Mouse (Mus musculus) lung, postnatal 0 days (tissue): ENCODE results near the gene Mrpl23. TPM values are rescaled to one million over a fixed set of nuclear protein-coding genes. Genes with fewer than 3 reads are reported as not detected.

Experiments
- ATAC-seq: fragments of 200-750 bp; cut with Nextera tagmentation; 2 replicates; pipeline ENCODE4 v1.8.0; 2017; ENCODE audit warnings: moderate library complexity
- DNase-seq: peaks from one replicate; pipeline ENCODE4 v3.0.0-alpha.2; 2016; ENCODE audit warnings: low spot score
- H3K27ac ChIP-seq: fragments of 300-500 bp; sonication (generic); 2 replicates; pipeline ENCODE4 v1.5.1; 2014; ENCODE audit warnings: antibody characterized with exemption, mild to moderate bottlenecking, low read length, mixed read lengths
- H3K27me3 ChIP-seq: fragments of 300-500 bp; sonication (generic); replicated peaks from 2 replicates; pipeline ENCODE4 v1.6.1; 2014; ENCODE audit warnings: low read length, mixed read lengths; ENCODE audit not compliant: insufficient read depth
- H3K36me3 ChIP-seq: fragments of 300-500 bp; sonication (generic); 2 replicates; pipeline ENCODE4 v1.6.1; 2014; ENCODE audit warnings: low read length, mixed read lengths; ENCODE audit not compliant: insufficient read depth
- H3K4me1 ChIP-seq: fragments of 300-500 bp; sonication (generic); 2 replicates; pipeline ENCODE4 v1.6.1; 2014; ENCODE audit warnings: antibody characterized with exemption, low read depth, low read length, mixed read lengths; ENCODE audit not compliant: insufficient read depth
- H3K4me2 ChIP-seq: fragments of 300-500 bp; sonication (generic); replicated peaks from 2 replicates; pipeline ENCODE4 v1.6.1; 2014; ENCODE audit warnings: low read depth, mild to moderate bottlenecking, low read length, moderate library complexity, mixed read lengths
- H3K4me3 ChIP-seq: fragments of 300-500 bp; sonication (generic); 2 replicates; pipeline ENCODE4 v1.5.1; 2014; ENCODE audit warnings: low read depth, low read length
- H3K9ac ChIP-seq: fragments of 300-500 bp; sonication (generic); replicated peaks from 2 replicates; pipeline ENCODE4 v1.6.1; 2014; ENCODE audit warnings: low read depth, mild to moderate bottlenecking
- H3K9me3 ChIP-seq: fragments of 300-500 bp; sonication (generic); 2 replicates; pipeline ENCODE4 v1.6.1; 2016; ENCODE audit warnings: low read length, mixed read lengths
- CTCF ChIP-seq: IDR thresholded peaks from 2 replicates; pipeline ENCODE4 v1.5.1; 2016; ENCODE audit warnings: antibody characterized with exemption, mild to moderate bottlenecking
- EP300 ChIP-seq: IDR thresholded peaks from 2 replicates; pipeline ENCODE4 v1.6.1; 2016; ENCODE audit warnings: antibody characterized with exemption, mild to moderate bottlenecking, control low read depth
- WGBS: fragments of 180-500 bp; shearing (Covaris S2); extraction: QIAGEN DNeasy Blood & Tissue Kit; methylation state at CpG from one replicate; pipeline ENCODE4 v1.1.7; 2014; 5-methylcytosine and 5-hydroxymethylcytosine counted together
- polyA plus RNA-seq: library from polyadenylated mRNA; unstranded; fragments of >200 nt; fragmentation: Nextera tagmentation; extraction: Ambion mirVana; gene quantifications from 2 replicates; pipeline ENCODE4 v1.2.1, GENCODE M21; 2015

The Mrpl23 gene
- polyA plus RNA-seq, 1 experiment from 2014 or later, result 15.7 TPM

GRCm38 (mm10) chr7:142557696-142558095 lies 25.2 kb downstream of the Mrpl23 start:
- H3K9me3 ChIP-seq, result no peaks in the 10 kb centered on the region
- no peaks in the 10 kb centered on the region for H3K36me3 ChIP-seq
- no peak overlapping the region for H3K27ac ChIP-seq
- no peak overlapping the region for H3K9ac ChIP-seq
- no peak overlapping the region for H3K4me3 ChIP-seq
- ATAC-seq, result no peak
- H3K4me1 ChIP-seq, result peaks cover 9% of the 10 kb centered on the region; the same call in 1 of the 2 replicates
- WGBS, result 46% methylated on average over 6 of the region's 6 CpGs
- no peak overlapping the region for H3K4me2 ChIP-seq
- H3K27me3 ChIP-seq, result no peaks in the 10 kb centered on the region
- TF ChIP-seq CTCF, result no peak
- no peak for TF ChIP-seq EP300
- DNase-seq, result no peak

- Histone ChIP-seq H3K27ac (no peak overlapping the region), H3K36me3 (no peaks in the 10 kb centered on the region), H3K9me3 (no peaks in the 10 kb centered on the region), H3K4me3 (no peak overlapping the region), H3K27me3 (no peaks in the 10 kb centered on the region), H3K4me2 (no peak overlapping the region), H3K4me1 (peaks cover 5% of the 10 kb centered on the region; the same call in 1 of the 2 replicates), H3K9ac (no peak overlapping the region)
- WGBS, result 92% methylated on average over 9 of the region's 9 CpGs
- ATAC-seq, result no peak
- TF ChIP-seq EP300 (no peak), CTCF (no peak)
- no peak for DNase-seq
Observed at GRCm38 (mm10) chr7:142558511-142559146, 26.1 kb downstream of the Mrpl23 start.

GRCm38 (mm10) chr7:142559651-142560175 lies 27.2 kb downstream of the Mrpl23 start:
- H3K27me3 ChIP-seq, result no peaks in the 10 kb centered on the region
- H3K4me3 ChIP-seq, result no peak overlapping the region
- no peaks in the 10 kb centered on the region for H3K36me3 ChIP-seq
- H3K4me1 ChIP-seq, result peaks cover under 1% of the 10 kb centered on the region; the same call in 1 of the 2 replicates
- no peak for ATAC-seq
- 57% methylated on average over 5 of the region's 5 CpGs for WGBS
- TF ChIP-seq CTCF (no peak), EP300 (no peak)
- H3K27ac ChIP-seq, result no peak overlapping the region
- DNase-seq, result no peak
- no peaks in the 10 kb centered on the region for H3K9me3 ChIP-seq
- H3K4me2 ChIP-seq, result no peak overlapping the region
- H3K9ac ChIP-seq, result no peak overlapping the region

GRCm38 (mm10) chr7:142560942-142561855 lies 28.7 kb downstream of the Mrpl23 start:
- H3K4me2 ChIP-seq, result no peak overlapping the region
- no peak overlapping the region for H3K9ac ChIP-seq
- ATAC-seq, result no peak

GRCm38 (mm10) chr7:142561856-142562404 lies 29.4 kb downstream of the Mrpl23 start:
- Histone ChIP-seq H3K4me3 (no peak overlapping the region), H3K9me3 (no peaks in the 10 kb centered on the region), H3K9ac (no peak overlapping the region), H3K27me3 (no peaks in the 10 kb centered on the region), H3K36me3 (no peaks in the 10 kb centered on the region), H3K4me1 (peaks cover 6% of the 10 kb centered on the region; the same call in 1 of the 2 replicates), H3K4me2 (no peak overlapping the region), H3K27ac (no peak overlapping the region)
- no peak for DNase-seq
- TF ChIP-seq EP300 (no peak), CTCF (no peak)
- WGBS, result 56% methylated on average over 4 of the region's 4 CpGs
- ATAC-seq, result no peak

More at GRCm38 (mm10) chr7:142560942-142561855, 28.7 kb downstream of the Mrpl23 start:
- DNase-seq, result no peak
- Histone ChIP-seq H3K9me3 (no peaks in the 10 kb centered on the region), H3K4me1 (peaks cover 6% of the 10 kb centered on the region; the same call in 1 of the 2 replicates), H3K36me3 (no peaks in the 10 kb centered on the region), H3K27me3 (no peaks in the 10 kb centered on the region), H3K27ac (no peak overlapping the region), H3K4me3 (no peak overlapping the region)
- 34% methylated on average over 18 of the region's 18 CpGs for WGBS
- no peak for TF ChIP-seq EP300
- TF ChIP-seq CTCF, result no peak

- Histone ChIP-seq H3K4me1 (peaks cover 6% of the 10 kb centered on the region; the same call in 1 of the 2 replicates), H3K27me3 (no peaks in the 10 kb centered on the region), H3K36me3 (no peaks in the 10 kb centered on the region), H3K4me3 (no peak overlapping the region), H3K9ac (no peak overlapping the region), H3K9me3 (no peaks in the 10 kb centered on the region), H3K4me2 (no peak overlapping the region), H3K27ac (no peak overlapping the region)
- ATAC-seq (no peak), DNase-seq (no peak)
- TF ChIP-seq EP300, result no peak
- no peak for TF ChIP-seq CTCF
- 49% methylated on average over 6 of the region's 6 CpGs for WGBS
Observed at GRCm38 (mm10) chr7:142563168-142563567, 30.7 kb downstream of the Mrpl23 start.
